Mouse (Mus musculus) megakaryocyte progenitor cell, adult 5-6 weeks (primary cell): ENCODE measurements around the gene Zmiz1. TPM values are rescaled to one million over a fixed set of nuclear protein-coding genes. Genes with fewer than 3 reads are reported as not detected.

Source experiments
- ATAC-seq: replicated peaks from 2 replicates; pipeline ENCODE4 v1.8.0; 2016; ENCODE audit warnings: mild to moderate bottlenecking, moderate TSS enrichment, inconsistent platforms; ENCODE audit not compliant: poor library complexity
- total RNA-seq, 2 experiments: library from RNA; stranded (forward) in 1 of 2; stranded (reverse) in 1 of 2; fragments of 157-497, 149-512 nt in 1 of 2; fragments of 200-1000 nt in 1 of 2; gene quantifications; 2 replicates each; pipeline versions ENCODE4 v1.2.3 to v1.2.4; 2015 to 2017

The Zmiz1 gene
- total RNA-seq, 2 experiments from 2014 or later, result 8.2 to 70.0 TPM

DNA sequence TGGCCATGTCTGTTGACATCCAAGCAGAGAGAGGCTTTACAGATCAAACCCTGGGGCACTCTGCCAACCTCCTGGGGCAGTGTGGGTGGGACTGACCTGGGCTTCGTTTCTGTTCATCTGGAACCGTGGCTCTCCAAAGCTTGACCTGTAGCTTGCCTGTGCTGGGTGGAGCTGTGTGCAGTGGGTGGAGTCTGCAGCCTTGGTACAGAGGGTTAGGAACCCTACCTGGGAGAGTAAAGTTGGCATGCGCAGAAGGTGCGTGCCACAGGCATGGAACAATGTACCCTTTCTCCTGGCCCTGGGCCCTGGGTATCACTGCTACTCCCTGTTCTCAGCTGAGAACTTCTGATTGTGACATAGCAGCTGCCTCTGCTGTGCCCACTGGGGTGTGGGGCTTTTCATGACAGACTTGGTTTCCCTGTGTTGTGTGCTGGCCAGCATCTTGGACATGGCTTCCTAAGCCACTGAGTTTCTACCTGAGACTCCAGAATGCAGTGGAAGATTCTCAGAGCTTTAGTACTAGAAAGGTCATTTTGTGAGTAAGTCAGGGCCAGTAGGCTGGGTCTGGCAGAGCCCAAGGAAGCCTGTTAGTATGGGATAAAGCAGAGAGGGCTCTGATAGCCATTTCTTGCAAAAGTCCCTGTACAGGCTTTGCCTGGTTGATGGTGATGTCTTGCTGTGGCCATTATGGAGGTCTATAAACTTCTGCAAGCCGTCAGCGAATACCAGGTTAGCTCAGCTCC lies 30.5 kb downstream of the Zmiz1 start:
- ATAC-seq, result 0 out of 2 replicates have a peak, but pooled peaks have one; percentile 4

DNA sequence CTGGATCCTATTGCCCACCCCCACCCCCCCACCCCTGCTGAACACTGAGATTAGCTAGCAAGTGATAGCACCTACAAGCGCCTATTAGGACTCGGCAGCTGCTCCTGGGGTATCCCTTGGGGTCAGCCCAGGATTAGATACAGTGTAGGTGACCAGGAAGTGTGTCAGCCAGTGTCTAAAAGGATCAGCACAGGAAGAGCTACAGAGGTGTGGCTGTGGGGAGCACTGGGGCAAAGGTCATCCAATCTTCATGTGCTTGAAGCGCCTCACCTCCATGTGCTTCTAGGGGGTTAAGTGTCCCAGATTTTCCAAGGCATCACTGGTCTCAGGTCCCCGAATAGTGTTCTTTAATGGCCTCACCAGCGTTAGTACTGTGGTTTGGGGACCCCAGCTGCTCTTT lies 33.0 kb downstream of the Zmiz1 start:
- ATAC-seq, result no peak

- no peak; the same call in 1 of the 2 replicates for ATAC-seq
Observed at GRCm38 (mm10) chr14:25492567-25493279, 33.7 kb downstream of the Zmiz1 start.

DNA sequence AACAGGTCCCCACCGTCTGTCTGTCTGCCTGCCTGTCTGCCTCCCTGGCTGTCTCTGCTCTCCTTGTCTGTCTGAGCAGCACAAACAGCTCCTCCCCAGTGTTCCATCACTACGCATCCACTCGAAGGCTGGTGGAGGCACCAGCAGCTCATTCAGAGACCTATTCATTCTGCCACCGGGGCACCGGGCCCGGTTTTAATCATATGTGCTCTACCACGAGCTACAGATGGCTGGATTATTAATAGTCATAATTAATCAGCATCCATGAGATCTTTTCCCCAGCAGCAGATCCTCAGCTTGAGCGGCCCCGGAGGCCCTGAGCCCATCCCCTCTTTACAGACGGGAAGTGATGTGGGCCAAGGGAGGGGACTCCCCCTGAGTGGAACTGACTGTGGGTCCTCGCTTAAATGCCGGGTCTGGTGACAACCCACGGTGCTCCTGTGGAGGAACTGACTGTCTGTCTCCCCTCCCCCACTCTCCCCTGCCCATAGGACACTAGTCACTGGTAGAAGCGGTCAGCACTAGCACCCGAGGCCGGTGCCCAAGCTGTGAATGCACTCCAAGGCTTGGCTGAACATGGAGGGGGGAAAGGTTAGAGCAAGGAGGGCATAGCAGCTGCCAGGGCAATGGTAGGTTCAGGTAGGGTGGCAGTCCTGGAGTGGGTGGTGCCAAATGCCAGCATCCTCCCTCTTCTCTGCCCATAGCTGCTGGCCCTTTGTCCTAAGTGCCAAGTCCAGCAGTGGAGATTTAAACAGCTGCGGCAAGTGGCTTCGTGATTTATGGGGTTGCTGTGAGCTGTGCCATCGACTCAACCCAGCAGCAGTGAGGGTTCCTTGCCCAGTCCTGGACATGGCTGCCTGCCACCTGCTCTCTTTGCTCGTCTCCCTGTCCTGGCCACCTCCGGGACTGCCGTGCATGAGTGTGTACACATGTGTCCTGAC lies 34.6 kb downstream of the Zmiz1 start:
- ATAC-seq, result peak; percentile 27; the same call in 1 of the 2 replicates

- ATAC-seq, result peak; percentile 47
Observed at GRCm38 (mm10) chr14:25494778-25495177, 35.8 kb downstream of the Zmiz1 start.

- ATAC-seq, result no peak
Observed at GRCm38 (mm10) chr14:25496116-25496515, 37.1 kb downstream of the Zmiz1 start.

DNA sequence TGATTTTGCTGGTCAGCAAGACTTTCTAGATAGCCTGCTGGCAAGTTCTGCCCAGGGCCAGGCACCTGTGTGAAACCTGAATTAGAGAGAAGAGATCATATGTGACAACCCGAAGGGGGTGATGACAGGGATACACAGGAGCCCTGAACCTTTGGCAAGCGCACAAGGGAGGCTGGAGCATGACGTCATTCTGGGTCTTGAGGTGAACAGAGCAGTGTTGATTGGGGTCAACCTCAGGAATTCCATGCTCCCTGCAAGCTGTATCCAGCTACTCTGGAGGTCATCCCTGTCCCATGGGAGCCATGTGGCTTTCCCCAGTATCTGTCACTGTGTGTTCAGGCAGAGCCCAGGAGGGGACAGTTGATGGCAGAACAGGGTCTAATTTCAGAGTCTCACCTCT lies 38.0 kb downstream of the Zmiz1 start:
- ATAC-seq, result no peak

DNA sequence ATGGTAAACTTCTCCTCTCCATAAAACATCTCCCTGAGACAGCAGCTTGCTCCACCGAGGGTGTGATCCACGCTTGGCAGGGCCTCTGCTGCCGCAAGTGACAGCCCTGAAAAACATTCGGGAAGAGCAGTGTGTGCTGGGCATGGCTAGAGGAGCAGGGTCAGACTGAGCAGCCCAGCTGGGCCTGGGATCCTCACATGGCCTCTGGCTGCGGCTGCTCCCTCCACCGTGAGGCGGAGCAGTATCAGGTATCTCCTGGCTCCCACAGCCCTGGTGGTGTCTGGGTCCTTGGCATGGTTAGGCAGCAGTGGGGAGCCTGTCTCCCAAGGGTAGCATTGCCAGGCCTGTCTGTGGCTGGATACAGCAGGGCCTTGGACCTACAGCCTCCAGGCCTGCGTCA lies 38.6 kb downstream of the Zmiz1 start:
- no peak for ATAC-seq

DNA sequence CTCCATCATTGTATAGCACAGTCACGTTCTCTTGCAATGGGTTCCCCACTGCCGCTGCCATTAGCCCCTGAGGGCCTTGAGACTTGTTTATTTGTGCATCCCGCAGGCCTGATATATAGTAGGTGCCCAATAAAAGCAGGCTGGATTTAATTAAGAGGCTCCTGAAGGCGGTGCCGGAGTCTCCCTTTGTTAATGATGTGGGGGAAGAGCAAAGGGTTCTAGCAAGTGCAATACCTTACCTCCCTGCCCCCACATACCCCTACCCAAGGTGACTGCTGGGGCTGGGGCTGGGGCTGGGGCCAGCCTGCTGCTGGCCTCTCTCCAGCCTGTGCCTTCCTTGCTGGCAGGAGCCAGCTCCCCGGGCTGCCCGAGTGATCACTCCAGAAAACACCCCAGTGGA lies 39.4 kb downstream of the Zmiz1 start:
- no peak for ATAC-seq

DNA sequence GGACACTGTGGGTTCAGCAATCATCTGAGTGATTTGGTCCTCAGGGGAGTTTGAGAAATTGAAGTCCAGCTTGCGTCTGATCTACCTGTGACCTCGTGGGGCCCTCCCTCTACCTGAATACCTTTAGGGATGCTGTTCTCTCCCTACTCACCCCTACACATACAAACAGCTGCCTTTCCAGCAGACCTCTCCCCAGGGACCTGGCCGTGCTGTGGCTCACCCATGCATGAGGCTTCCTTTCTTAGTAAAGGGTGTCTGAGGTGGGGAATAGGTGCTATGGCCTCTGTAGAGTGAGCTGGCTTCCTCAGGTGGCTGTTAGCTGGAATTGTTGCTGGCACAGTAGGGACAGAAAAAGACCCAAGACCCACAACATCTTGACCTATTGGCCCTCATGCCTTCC lies 40.5 kb downstream of the Zmiz1 start:
- no peak for ATAC-seq

DNA sequence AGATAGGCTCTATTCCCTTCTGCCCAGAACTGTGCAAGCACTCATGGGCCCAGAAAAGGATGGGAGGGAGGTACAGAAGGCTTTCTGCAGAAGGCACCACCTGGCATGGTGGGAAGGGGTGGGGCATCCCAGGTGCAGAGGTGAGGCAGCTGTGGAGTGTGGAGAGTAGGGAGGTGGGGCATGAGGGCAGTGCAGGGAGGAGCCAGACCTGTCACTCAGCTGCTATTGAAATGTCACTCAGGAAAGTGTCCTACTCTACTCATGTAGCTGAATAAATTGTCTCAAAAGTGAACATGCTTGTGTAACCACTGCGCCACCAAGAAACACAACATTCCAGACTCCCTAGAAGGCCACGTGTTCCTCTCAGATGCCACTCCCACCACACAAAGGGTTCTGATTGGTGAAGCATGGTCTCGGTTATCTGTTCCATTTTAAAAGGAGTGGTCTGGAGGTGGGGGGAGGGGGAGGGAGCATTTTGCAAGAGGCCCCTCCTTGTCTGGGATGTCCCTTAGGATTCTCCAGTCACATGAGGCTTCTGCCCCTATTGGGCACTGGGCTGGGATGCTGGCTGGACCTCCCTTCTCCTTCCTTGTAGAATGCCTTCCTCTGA lies 41.6 kb downstream of the Zmiz1 start:
- 0 out of 2 replicates have a peak, but pooled peaks have one; percentile 5 for ATAC-seq

DNA sequence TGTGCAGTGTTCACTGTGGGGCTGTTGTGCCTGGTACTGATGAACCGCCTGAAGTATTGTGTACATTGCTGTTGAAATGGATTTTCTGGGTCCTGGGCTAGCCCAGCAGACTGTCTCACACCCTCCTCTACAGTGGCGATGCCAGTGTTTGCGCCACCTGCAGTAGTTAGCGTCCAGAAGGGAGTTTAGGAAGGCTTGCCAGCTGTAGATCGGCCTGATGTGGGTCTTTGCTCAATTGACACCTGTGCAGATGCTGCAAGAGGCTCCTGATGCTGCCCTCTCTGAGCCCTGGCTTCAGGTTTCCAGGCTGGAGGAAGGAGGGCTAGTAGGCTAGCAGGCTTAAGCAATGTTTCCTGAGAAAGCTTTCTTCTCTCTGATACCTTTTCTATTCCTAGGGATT lies 42.5 kb downstream of the Zmiz1 start:
- ATAC-seq, result no peak

- ATAC-seq, result no peak
Observed at GRCm38 (mm10) chr14:25502355-25502754, 43.4 kb downstream of the Zmiz1 start.

GRCm38 (mm10) chr14:25504241-25504640 lies 45.3 kb downstream of the Zmiz1 start:
- ATAC-seq, result peak; percentile 76

- peak; percentile 55 for ATAC-seq
Observed at GRCm38 (mm10) chr14:25505201-25505671, 46.3 kb downstream of the Zmiz1 start.

- no peak for ATAC-seq
Observed at GRCm38 (mm10) chr14:25508111-25508756, 49.2 kb downstream of the Zmiz1 start.

GRCm38 (mm10) chr14:25508757-25509139 lies 49.8 kb downstream of the Zmiz1 start:
- ATAC-seq, result no peak

DNA sequence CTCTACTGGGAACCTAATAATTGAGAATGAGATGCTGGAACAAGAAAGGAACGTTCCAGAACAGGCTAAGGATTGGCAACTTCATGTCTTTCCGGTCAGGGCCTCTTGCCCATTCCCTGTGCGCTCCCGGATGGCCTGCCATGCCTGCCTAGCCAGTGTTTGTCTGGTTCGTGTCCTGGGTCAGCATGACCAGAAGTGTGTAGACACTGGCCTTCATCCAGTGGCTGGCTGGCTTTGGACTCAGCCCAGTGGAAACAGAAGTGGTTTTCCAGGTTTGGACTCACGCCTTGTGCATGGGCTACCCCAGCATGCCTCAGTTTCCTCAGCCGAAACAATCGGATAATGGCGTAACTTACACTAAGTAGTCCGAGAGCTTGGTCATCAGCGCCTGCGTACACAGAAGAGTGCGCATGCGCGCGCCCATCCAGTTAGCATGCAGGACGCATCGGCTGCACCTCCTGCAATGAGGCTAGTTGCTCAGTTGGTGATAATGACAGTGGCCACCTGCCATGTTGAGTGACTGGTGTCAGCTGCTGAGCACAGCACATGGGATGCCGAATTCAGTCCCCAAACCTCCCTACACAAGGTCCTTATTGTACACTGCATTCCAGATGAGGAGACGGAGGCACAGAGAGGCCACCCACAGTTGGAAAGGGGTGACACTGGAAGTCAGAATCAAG lies 50.6 kb downstream of the Zmiz1 start:
- ATAC-seq, result no peak

DNA sequence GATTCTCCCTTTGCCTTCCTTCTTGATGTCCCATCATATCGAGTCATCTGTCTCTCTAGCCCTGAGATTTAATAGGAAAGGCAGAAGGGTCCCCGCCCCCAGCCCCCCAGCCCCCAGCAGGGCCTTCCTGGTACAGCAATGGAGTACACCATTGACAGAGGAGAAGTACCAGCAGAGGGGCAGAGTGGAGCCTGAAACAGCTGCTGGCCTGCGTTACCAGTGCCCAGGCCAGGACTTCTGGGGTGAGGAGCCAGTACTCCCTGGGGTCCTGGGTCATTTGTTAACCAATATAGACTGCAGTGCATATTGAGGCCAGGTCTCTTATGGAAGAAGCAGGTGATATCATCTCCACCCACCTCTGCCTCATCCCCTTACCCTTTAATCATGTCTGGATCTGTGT lies 51.4 kb downstream of the Zmiz1 start:
- no peak for ATAC-seq

DNA sequence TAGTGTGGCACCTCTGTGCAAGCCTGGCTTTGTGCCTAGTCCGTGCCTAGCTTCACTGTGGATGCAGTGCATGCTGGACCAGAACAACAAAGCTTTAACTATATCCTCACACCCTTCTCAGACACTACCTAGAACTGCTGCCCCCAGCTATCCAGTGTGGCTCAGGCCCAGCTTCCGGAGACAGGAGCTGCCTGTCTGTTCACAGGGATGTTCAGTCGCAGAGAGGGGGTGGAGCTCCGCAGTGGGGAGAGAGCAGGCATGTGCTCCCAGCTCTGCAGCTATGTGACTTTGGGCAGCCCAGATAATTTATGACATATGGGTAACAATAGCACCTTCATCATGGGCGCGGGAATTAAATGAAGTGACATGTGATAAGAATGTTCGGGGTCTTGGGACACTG lies 52.0 kb downstream of the Zmiz1 start:
- ATAC-seq, result no peak
